Mouse (Mus musculus): ENCODE data around the gene Plekhm3. TPM values are rescaled to one million over a fixed set of nuclear protein-coding genes. Genes with fewer than 3 reads are reported as not detected.

Gene Plekhm3
- polyA plus RNA-seq, 1 experiment from 2014 or later, result 2.2 TPM

DNA sequence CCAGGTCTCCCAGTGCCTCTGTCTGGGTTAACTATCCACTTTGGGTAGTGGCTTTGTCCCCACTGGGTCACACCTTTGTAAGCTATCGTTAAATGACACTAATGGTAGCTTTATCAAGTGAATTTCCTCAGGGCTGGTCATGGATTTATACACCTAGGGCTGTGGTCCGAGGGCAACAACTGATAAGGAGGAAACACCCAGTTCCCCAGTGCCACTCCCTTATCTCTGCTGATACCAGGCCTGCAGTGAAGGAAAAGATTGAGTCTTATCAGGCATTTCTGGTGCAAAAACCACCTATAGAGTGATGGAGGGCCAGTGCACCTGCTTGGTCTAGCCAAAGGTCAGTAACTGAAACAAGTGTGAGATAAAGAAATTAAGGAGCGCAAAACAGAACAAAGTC is 159.0 kb downstream of the Plekhm3 start:
- Histone ChIP-seq H3K9ac (ENCODE audit: low read length) (no peak overlapping the region), H3K4me2 (replicated peaks; ENCODE audit: low read depth) (no peak overlapping the region), H3K4me1 (replicated peaks; ENCODE audit: control insufficient read depth, insufficient read depth) (0 out of 2 replicates have a peak, but pooled peaks cover 2% of the 10 kb centered on the region), H3K36me3 (ENCODE audit: control insufficient read depth, insufficient read depth, low read length) (no peaks in the 10 kb centered on the region; the same call in 1 of the 2 replicates), H3K27ac (replicated peaks) (no peak overlapping the region), H3K27me3 (ENCODE audit: control insufficient read depth, insufficient read depth, low read length) (no peaks in the 10 kb centered on the region), H3K9me3 (ENCODE audit: control insufficient read depth, low read length) (no peaks in the 10 kb centered on the region), H3K4me3 (ENCODE audit: low read depth, low read length) (no peak overlapping the region)
- DNase-seq (ENCODE audit: low spot score), result peak; percentile 42
- peak; percentile 67 for ATAC-seq (ENCODE audit: low FRiP score, low TSS enrichment)
- 60% methylated on average over 3 of the region's 3 CpGs for WGBS
- TF ChIP-seq EP300 (optimal IDR thresholded peaks at IDR 0.05), result no peak
- TF ChIP-seq CTCF (IDR thresholded peaks at IDR 0.05; ENCODE audit: low read depth), result no peak

DNA sequence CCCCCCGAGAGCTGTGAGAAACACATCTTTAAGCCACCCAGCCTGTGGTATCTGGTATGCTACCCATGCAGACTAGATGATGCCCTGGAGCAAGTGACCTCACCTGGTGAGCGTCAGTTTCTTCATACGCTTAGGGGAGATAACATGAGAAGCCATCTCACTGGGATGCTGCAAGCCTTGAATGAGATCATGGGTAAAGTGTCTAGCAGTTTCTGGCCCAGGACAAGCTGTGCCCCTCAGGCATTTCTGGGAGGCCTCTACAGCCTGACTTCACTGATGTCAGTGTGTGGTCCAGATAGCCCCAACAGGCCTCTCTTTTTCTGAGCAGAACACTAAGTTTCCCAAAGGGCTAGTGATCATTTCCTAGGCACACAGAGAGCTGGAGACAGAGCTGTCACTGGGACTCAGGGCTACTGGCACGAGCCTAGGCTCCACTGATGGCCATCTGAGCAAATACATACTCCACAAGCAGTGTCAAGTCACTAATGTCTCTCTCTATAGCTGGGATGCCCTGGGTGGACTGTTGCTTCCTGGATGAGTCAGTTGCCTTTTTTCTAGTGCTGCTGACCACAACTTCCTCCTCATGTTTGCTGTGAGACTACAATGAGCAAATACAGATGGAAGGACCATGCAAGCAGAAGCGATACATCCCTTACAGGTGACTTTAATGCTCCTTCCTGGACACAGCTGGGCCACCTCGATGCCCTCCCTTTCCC is 159.6 kb downstream of the Plekhm3 start:
- no peaks in the 10 kb centered on the region; the same call in 1 of the 2 replicates for H3K36me3 ChIP-seq (ENCODE audit: control insufficient read depth, insufficient read depth, low read length)
- no peak overlapping the region for H3K4me3 ChIP-seq (ENCODE audit: low read depth, low read length)
- 0 out of 2 replicates have a peak, but pooled peaks cover 2% of the 10 kb centered on the region for H3K4me1 ChIP-seq (replicated peaks; ENCODE audit: control insufficient read depth, insufficient read depth)
- no peaks in the 10 kb centered on the region for H3K9me3 ChIP-seq (ENCODE audit: control insufficient read depth, low read length)
- H3K9ac ChIP-seq (ENCODE audit: low read length), result no peak overlapping the region
- H3K27me3 ChIP-seq (ENCODE audit: control insufficient read depth, insufficient read depth, low read length), result no peaks in the 10 kb centered on the region
- DNase-seq (ENCODE audit: low spot score) (no peak), ATAC-seq (ENCODE audit: low FRiP score, low TSS enrichment) (peak; percentile 73)
- H3K4me2 ChIP-seq (replicated peaks; ENCODE audit: low read depth), result no peak overlapping the region
- no peak overlapping the region for H3K27ac ChIP-seq (replicated peaks)
- no peak for TF ChIP-seq EP300 (optimal IDR thresholded peaks at IDR 0.05)
- no peak for TF ChIP-seq CTCF (IDR thresholded peaks at IDR 0.05; ENCODE audit: low read depth)
- WGBS, result 73% methylated on average over 6 of the region's 6 CpGs

DNA sequence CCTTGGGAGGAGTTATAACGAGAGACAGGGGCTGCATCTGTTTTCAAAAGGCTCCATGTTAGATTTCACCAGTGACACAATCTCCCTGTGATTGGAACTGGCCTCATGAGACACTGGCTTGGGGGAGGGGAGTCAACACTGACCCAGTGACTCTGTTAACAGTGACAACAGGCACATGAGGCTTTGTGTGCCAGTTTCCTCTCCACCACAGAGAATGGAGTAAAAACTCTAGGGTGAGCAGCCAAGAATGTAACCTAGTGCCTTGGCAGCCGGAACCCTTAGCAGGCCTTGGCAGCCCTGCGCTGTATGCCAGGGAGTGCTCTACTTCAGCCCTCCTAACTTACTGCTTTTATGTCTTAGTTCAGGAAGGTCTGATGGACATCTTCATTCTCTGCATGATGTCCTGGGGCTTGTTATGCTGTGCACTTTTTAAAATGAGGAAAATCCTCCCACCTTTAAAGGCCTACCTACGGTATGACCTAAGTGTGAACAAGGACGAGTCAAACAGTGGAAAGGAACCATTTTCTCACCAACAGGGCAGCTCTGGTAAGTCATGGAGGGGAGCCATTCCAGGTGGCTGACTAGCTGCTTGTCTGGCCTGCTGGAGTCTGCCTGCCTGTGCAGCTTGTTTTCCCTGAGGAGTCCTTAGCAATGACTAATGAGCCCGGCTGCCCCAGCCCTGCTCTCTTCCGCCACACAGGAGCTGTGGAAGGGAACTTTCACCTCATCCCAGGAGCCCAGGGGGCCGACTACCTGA is 161.2 kb downstream of the Plekhm3 start:
- peak overlapping the region; percentile 42 for H3K27ac ChIP-seq (replicated peaks)
- no peak overlapping the region for H3K9ac ChIP-seq (ENCODE audit: low read length)
- H3K36me3 ChIP-seq (ENCODE audit: control insufficient read depth, insufficient read depth, low read length), result no peaks in the 10 kb centered on the region; the same call in 1 of the 2 replicates
- DNase-seq (ENCODE audit: low spot score), result peak; percentile 60
- 0 out of 2 replicates have a peak, but pooled peaks cover 2% of the 10 kb centered on the region for H3K4me1 ChIP-seq (replicated peaks; ENCODE audit: control insufficient read depth, insufficient read depth)
- TF ChIP-seq CTCF (IDR thresholded peaks at IDR 0.05; ENCODE audit: low read depth) (no peak), EP300 (optimal IDR thresholded peaks at IDR 0.05) (no peak)
- H3K4me3 ChIP-seq (ENCODE audit: low read depth, low read length), result no peak overlapping the region
- peak; percentile 81 for ATAC-seq (ENCODE audit: low FRiP score, low TSS enrichment)
- H3K4me2 ChIP-seq (replicated peaks; ENCODE audit: low read depth), result no peak overlapping the region
- no peaks in the 10 kb centered on the region for H3K9me3 ChIP-seq (ENCODE audit: control insufficient read depth, low read length)
- no peaks in the 10 kb centered on the region for H3K27me3 ChIP-seq (ENCODE audit: control insufficient read depth, insufficient read depth, low read length)
- 54% methylated on average over 8 of the region's 8 CpGs for WGBS

DNA sequence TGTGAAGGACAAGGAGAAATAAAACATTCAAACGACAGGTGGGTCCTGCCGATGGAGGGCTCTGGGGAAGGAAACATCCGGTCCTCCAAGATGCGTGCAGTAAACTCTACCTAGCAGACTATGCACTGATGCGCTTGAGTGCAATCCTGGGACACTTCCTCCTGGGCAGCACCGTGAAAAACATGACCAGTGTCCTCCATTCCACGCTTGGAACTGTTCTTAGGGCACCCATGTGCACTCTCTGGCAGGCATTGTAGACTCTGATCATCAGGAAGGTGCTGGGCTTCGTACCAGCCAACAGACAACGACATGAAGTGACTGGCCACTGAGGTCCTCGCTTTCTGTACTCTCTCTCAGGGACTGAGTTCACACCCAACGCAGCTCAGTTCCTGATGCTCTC is 162.5 kb downstream of the Plekhm3 start:
- H3K27ac ChIP-seq (replicated peaks), result no peak overlapping the region
- ATAC-seq (ENCODE audit: low FRiP score, low TSS enrichment), result no peak
- H3K4me2 ChIP-seq (replicated peaks; ENCODE audit: low read depth), result no peak overlapping the region
- no peak overlapping the region for H3K9ac ChIP-seq (ENCODE audit: low read length)
- 0 out of 2 replicates have a peak, but pooled peaks cover 2% of the 10 kb centered on the region for H3K4me1 ChIP-seq (replicated peaks; ENCODE audit: control insufficient read depth, insufficient read depth)
- TF ChIP-seq CTCF (IDR thresholded peaks at IDR 0.05; ENCODE audit: low read depth) (no peak), EP300 (optimal IDR thresholded peaks at IDR 0.05) (no peak)
- no peak overlapping the region for H3K4me3 ChIP-seq (ENCODE audit: low read depth, low read length)
- WGBS, result 90% methylated on average over 11 of the region's 11 CpGs
- H3K9me3 ChIP-seq (ENCODE audit: control insufficient read depth, low read length), result no peaks in the 10 kb centered on the region
- H3K36me3 ChIP-seq (ENCODE audit: control insufficient read depth, insufficient read depth, low read length), result no peaks in the 10 kb centered on the region; the same call in 1 of the 2 replicates
- no peaks in the 10 kb centered on the region for H3K27me3 ChIP-seq (ENCODE audit: control insufficient read depth, insufficient read depth, low read length)
- no peak for DNase-seq (ENCODE audit: low spot score)

DNA sequence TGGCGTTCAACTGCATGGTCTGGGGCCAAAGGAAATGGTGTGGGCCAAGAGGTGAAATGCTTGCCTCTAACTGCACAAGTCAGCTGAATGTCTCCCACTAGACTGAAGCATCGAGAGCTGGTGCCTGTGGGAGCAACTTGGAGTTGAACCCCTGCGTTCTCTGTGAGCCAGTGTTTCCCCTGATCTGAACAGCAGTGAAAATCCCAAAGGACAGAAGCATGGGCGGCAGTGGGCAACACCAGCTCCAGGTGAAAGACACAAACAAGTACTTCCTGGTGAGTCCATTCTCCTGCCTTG is 163.4 kb downstream of the Plekhm3 start:
- no peak for DNase-seq (ENCODE audit: low spot score)
- 67% methylated on average over 4 of the region's 4 CpGs for WGBS
- no peak overlapping the region for H3K4me3 ChIP-seq (ENCODE audit: low read depth, low read length)
- no peaks in the 10 kb centered on the region for H3K9me3 ChIP-seq (ENCODE audit: control insufficient read depth, low read length)
- no peaks in the 10 kb centered on the region for H3K27me3 ChIP-seq (ENCODE audit: control insufficient read depth, insufficient read depth, low read length)
- no peak overlapping the region for H3K4me2 ChIP-seq (replicated peaks; ENCODE audit: low read depth)
- no peak overlapping the region for H3K9ac ChIP-seq (ENCODE audit: low read length)
- no peaks in the 10 kb centered on the region; the same call in 1 of the 2 replicates for H3K36me3 ChIP-seq (ENCODE audit: control insufficient read depth, insufficient read depth, low read length)
- H3K4me1 ChIP-seq (replicated peaks; ENCODE audit: control insufficient read depth, insufficient read depth), result 0 out of 2 replicates have a peak, but pooled peaks cover 2% of the 10 kb centered on the region
- TF ChIP-seq CTCF (IDR thresholded peaks at IDR 0.05; ENCODE audit: low read depth), result no peak
- no peak for TF ChIP-seq EP300 (optimal IDR thresholded peaks at IDR 0.05)
- no peak for ATAC-seq (ENCODE audit: low FRiP score, low TSS enrichment)
- peak overlapping the region; percentile 85 for H3K27ac ChIP-seq (replicated peaks)
